Mouse (Mus musculus): ENCODE measurements around the gene Ptpdc1.

DNA sequence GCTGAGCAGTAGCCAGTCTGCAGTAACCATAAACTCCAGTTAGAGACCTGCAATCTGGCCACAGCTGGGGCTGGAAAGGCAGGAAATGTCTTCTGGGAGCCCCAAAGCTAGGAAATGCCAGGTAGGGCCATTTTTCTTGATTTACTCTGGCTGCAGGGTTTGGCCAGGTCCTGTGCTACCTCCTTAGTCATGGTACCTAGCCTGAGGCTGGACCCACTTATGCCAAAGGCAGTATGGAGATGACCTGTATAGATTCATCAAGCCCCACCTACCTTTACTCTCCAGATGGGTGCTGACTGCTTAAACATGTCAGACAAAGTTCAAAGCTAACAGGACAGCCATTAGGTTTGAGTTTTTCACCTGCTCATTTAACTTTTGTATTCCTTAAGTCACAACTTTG lies 7.7 kb downstream of the Ptpdc1 start:
- no peak for TF ChIP-seq POLR2A (IDR thresholded peaks at IDR 0.05; ENCODE audit: low read depth, low read length)
- no peak for TF ChIP-seq CTCF (IDR thresholded peaks at IDR 0.05; ENCODE audit: borderline replicate concordance, insufficient read depth, low read length)
